Mouse (Mus musculus) liver, postnatal 0 days (tissue): ENCODE results near the gene P3h2.

Experiments used
- CTCF ChIP-seq: sonication (generic); IDR thresholded peaks from 2 replicates; pipeline ENCODE4 v1.5.1; 2016; ENCODE audit warnings: antibody characterized with exemption, low read depth
- EP300 ChIP-seq: IDR thresholded peaks from 2 replicates; pipeline ENCODE4 v1.6.1; 2016; ENCODE audit warnings: antibody characterized with exemption, low read depth, mild to moderate bottlenecking

- no peak for TF ChIP-seq CTCF
- no peak for TF ChIP-seq EP300
These were observed 145.2 kb downstream of the P3h2 start for GRCm38 (mm10) chr16:25960345-25960744.
